Mouse (Mus musculus) heart, adult 18-20 months (tissue): ENCODE measurements around the gene Tmc2. TPM values are rescaled to one million over a fixed set of nuclear protein-coding genes. Genes with fewer than 3 reads are reported as not detected.

Experiments used
- DNase-seq, 2 experiments: peaks; one replicate each; pipeline ENCODE4 v3.0.0; 2021 to 2022; ENCODE audit warnings: mixed read lengths in 1 of 2
- total RNA-seq, 2 experiments: library from RNA; stranded (reverse); gene quantifications; 2 replicates each; pipeline ENCODE4 v1.2.3; 2021

The Tmc2 gene
- total RNA-seq, 2 experiments from 2014 or later = not detected

- DNase-seq = no peak
Measured at GRCm38 (mm10) chr2:130256762-130257161, 61.8 kb downstream of the Tmc2 start.

GRCm38 (mm10) chr2:130260822-130261221, 65.8 kb downstream of the Tmc2 start:
- DNase-seq = no peak

- no peak for DNase-seq
Measured at GRCm38 (mm10) chr2:130261914-130262313, 66.9 kb downstream of the Tmc2 start.

- no peak for DNase-seq
Measured at GRCm38 (mm10) chr2:130262398-130262797, 67.4 kb downstream of the Tmc2 start.

DNA sequence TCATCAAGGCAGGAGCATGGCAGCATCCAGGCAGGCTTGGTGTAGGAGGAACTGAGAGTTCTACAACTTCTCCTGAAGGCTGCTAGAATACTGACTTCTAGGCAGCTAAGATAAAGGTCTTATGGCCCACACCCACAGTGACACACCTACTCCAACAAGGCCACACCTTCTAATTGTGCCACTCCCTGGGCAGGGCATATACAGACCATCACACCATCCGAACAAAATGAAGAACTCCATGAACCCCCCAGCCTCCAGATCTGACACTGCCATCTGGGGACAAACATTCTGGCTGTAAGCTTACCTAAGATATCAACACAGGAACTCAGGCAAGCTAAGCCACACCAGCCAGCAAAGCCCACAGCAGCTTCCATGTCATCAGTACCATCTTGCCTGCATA, 70.5 kb downstream of the Tmc2 start:
- no peak for DNase-seq

- DNase-seq = no peak
Measured at GRCm38 (mm10) chr2:130268074-130268473, 73.1 kb downstream of the Tmc2 start.

- DNase-seq = no peak
Measured at GRCm38 (mm10) chr2:130273732-130274131, 78.7 kb downstream of the Tmc2 start.

- DNase-seq = peak; percentile 99 to 100
Measured at GRCm38 (mm10) chr2:130274149-130274861, 79.3 kb downstream of the Tmc2 start, which contains the start of gene Nop56. Gene Nop56 (plus strand): TSS chr2:130274430.

DNA sequence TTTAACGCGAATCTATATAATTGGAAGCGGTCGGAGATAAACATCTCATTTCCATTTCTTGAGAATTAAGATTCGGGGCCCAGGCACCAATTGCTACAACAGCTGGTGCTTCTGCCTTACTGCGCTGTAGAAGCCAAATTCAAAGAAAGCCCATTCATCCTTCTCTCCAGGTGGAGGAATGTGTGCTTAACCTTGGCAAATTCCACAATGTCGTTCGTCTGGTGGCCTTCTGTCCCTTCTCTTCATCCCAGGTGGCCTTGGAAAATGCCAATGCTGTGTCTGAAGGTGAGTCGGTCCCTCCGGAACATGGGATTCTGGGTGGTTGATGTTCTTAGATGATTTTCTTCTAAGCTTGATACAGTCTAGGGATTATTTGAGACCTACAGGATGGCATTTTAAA, 79.9 kb downstream of the Tmc2 start:
- no peak for DNase-seq

DNA sequence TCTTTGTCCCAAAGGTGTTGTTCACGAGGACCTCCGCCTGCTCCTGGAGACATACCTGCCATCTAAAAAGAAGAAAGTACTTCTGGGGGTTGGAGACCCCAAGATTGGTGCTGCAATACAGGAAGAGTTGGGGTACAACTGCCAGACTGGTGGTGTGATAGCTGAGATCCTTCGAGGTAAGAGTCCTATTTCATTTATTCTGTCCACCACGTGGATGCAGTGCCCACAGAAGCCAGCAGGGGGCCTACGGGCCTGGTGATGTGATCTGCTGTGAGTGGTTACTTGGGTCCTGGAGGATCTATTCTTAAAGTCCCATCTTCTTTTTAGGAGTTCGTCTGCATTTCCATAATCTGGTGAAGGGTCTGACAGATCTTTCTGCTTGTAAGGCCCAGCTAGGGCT, 80.7 kb downstream of the Tmc2 start:
- DNase-seq = peak in 1 of 2 experiments; percentile 40

DNA sequence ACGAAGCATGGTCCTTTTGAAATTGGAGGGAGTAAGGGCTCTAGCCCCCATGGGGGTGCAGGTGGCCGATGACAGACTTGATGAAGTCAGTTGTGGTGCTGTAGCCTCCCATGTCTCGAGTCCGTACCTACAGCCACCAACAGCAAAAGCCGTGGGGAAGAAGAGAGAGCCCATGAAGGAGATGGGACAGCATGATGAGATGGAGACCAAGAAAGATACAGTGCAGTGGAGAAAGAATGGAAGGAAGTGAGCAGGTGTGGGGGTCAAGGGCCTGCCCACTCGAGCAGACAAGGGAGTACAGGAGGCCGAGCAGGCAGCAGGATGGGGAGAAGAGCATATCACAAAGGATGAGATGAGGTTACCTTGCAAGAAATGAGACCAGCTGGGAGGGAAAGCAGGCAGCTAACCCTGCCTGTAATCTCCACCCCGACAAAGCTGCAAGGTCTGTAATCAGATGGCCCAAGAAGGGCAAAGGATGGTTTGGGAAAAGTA, 84.7 kb downstream of the Tmc2 start:
- no peak for DNase-seq

DNA sequence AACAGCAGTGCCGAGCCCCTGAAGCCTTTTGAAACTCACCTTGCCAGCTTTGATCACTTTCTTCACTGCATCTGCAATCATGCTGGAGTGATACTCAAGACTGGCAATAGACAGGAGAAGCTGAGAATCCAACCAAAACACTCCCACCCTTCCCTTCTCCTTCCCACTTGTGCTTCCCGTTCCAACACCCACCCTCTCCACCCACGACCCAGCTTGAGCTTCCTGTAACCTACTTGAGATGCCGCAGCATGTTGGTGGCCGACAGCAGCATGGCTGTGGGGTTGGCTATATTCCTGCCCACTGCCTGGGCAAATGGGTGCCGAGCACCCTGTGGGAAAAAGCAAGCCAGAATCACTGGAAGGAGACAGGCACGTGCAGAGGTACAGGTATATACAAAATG, 85.2 kb downstream of the Tmc2 start:
- no peak for DNase-seq

DNA sequence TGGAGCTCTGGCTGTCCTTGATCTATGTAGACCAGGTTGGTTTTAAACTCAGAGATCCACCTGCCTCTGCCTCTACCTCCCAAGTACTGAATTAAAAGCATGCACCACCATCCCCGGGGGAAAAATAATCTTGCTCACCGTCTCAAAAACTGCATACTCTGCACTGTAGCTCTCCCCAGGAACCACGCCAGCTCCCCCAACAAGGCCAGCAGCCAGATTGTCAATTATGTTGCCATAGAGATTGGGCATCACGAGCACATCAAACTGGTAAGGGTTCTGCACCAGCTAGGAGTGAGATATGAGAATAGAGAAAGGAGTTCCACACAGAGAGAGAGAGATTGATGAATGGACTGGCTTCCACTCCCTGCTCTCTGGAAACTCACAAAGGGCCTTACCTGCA, 85.8 kb downstream of the Tmc2 start:
- no peak for DNase-seq

DNA sequence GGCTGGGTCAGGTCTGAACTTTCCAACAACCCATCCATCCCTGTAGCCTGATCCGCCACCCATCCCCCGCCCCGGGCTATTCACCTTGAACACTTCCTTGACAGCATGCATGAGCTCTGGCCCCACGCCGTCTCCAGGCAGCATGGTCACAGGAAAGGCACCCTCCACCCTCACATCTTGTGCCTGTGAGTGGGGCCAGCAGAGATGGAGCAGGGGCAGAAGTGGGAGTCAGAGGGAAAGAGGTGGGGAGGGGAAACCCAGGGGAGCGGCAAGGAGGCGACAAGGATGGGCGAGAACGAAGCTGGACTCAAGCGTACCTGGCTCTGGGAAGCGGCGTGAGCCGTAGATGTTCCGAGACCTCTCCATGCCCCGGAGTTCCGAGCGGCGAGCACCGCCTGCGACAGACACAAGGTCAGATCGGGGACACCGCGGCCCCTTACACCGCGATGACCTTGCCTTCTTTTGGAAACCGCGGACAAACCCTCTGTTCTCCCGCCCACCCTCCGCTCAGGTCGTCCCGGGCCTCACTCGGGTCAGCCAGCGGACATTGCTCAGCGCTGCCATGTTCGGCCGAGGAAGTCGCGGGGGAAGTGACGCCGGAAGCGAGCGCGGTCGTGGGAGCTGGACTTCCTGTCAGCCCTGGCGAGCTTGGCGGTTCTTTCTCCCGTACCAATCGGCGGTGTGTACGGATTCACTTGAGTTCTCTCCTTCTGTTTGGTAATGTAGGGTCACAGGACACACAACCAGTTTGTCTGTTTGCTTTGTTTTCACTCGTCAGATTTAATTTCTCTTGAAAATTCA, 89.1 kb downstream of the Tmc2 start, which contains the start of gene Idh3b:
Gene Idh3b (minus strand): TSS at position 694 of the 801 bp plus-strand sequence.
- peak; percentile 93 to 94 for DNase-seq

DNA sequence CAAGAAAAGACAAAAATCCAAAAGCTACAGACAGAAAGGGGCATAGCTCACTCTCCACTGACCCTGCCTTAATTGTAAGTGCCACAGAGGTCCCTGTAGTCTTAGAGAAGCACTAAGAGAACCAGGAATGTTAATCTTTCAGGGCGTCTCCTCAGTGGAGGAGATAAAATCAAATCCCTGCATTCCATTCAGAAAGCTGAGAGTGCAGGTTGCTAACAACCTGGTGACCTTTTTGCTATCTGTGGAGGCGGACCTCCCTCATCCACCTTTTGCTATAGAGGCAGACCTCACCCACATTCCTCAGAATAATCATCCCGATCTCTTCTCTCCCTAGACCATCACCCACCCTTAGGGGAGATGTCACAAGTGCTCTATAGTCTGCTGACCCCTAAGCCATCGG, 94.1 kb downstream of the Tmc2 start:
- DNase-seq = no peak

GRCm38 (mm10) chr2:130291434-130291833, 96.4 kb downstream of the Tmc2 start:
- peak; percentile 64 to 76 for DNase-seq

DNA sequence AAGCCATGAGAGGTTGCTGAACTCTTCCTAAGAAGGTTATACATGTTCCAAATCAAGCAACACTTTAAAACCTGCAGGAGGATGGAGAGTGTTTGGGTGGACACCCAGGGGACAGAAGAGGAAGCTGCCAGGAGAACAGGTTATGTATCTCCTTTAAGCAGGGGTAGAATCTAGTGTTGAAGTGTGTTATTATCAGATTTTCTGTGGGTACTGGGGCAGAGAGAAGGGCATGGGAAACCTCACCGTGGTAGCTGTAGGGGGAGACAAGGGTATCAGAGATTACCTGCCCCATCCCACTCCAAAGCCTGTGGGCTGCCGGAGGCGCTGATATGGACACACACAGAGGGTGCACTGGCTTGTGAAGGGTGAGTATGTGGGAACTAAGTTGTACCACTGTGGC, 98.0 kb downstream of the Tmc2 start:
- DNase-seq = no peak

DNA sequence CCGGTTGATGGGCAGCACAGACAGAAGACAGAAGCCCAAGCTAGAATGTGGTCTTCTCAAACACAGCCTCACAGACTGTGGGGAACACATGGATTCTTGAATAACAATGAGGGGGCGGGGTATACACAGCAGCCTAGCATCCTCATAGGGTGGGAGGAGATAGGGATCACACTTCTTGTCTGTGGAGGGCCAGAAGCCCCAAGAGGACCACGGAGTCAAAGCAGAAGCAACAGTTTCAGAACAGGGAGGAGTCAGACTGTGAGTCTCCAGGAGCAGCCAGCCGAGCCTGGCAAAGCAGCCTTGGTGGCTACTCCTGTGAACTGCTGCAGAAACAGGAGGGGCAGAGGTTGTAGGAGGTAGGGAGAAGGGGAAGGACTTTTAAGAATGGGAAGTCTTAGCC, 98.5 kb downstream of the Tmc2 start:
- peak in 1 of 2 experiments; percentile 35 for DNase-seq

GRCm38 (mm10) chr2:130294218-130294935, 99.4 kb downstream of the Tmc2 start:
- no peak for DNase-seq

GRCm38 (mm10) chr2:130294936-130295277, 99.9 kb downstream of the Tmc2 start, which contains the start of gene Ebf4:
Gene Ebf4 (plus strand): TSS chr2:130295169.
- DNase-seq = peak; percentile 68

GRCm38 (mm10) chr2:130295331-130296133, 100.5 kb downstream of the Tmc2 start:
- DNase-seq = peak; percentile 39 to 49
